Mouse (Mus musculus) gastrocnemius, postnatal 14 days (tissue): ENCODE measurements at regions not wholly inside any gene's neighbourhood (a gene's known extent, or its start where the extent isn't known, plus 50 kb on each side); places are given as distances from the start of the nearest gene placed in this dataset.
"Not testable (repeated sequence)": the region's sequence is repeated elsewhere in the genome, so short reads cannot be mapped to it uniquely, and the experiment has no call there.

Experiments
- DNase-seq: peaks from one replicate; pipeline ENCODE4 v3.0.0; 2021; ENCODE audit warnings: mixed read lengths
- intact Hi-C: fragments of 180-260 bp; cut with DNase I; formaldehyde crosslinking; loops from one replicate; pipeline ENCODE4 v1.15.1; 2025; ENCODE audit warnings: low total_unique reads

- intact Hi-C loops: no loop called here
- no peak for DNase-seq
Observed at GRCm38 (mm10) chr16:29886755-29887154, 177.4 kb upstream of the Hes1 start.

- intact Hi-C loops: no loop called here
- no peak for DNase-seq
Observed at GRCm38 (mm10) chr16:29889346-29889745, 174.8 kb upstream of the Hes1 start.

DNA sequence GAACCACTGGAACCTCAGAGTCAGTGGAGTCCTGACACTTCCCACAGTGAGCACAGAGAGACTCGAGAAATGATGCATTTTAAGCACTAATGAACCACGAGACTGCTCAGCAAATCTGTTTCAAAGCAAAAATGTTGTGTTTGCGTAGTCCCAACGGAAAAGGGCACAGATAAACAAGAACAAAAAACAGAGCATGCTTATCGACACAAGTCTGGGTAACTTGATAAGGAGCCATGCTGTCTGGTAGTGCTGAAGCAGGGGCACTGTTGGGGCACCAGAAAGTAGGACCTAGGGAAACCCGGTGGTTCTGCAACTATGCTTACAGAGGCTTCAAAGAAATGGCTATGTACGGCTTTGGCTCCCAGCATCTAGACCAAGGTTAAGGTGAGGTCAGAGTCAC, 172.7 kb upstream of the Hes1 start:
- no peak for DNase-seq
- intact Hi-C loops: no loop called here

- intact Hi-C loops: no loop called here
- DNase-seq: peak; percentile 28
Observed at GRCm38 (mm10) chr16:29893871-29894828, 170.0 kb upstream of the Hes1 start.

DNA sequence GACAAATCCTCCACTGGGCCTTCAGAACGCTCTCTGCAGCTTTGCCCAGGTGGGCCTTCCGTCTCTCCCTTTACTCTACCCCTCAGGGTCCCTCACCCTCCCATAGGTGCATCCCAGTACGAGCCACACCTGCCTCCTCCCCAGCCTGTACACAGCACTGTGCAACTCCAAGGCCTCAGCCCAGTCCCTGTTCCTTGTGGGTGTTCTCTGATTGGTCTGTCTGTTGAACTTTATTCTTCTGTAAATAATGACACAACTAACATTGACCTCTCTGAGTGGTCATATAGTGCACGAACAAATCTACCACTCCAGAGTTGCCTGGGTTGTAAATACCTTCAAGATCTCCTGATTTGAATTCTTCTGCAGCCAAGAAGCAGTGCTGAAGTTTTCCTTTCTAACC, 167.8 kb upstream of the Hes1 start:
- no peak for DNase-seq
- intact Hi-C loops: no loop called here

DNA sequence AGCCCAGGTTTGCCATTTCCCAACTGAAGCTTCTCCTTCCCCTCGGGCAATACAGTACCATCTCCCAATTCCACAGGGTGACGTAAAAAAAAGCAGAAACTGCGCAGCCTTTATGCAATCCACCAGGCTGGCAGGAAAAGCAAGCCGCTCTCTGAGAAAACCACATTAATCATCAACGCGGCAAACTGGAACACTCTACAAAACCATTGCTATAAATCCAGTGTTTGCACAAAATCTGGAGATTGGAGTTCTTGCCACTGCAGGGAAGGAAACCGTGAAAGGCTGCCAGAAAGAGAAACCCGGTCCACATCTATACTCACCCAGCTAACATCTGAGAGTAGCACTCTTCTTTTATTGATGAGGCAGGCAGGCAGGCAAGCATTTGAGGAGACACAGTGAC, 160.7 kb upstream of the Hes1 start:
- intact Hi-C loops: loop anchor here (5.0 kb wide), 1 partner anchor 34 kb away; no protein-coding TSS in a partner anchor

GRCm38 (mm10) chr16:29904183-29904775, 159.9 kb upstream of the Hes1 start:
- intact Hi-C loops: loop anchor here (5.0 kb wide), 1 partner anchor 33 kb away; no protein-coding TSS in a partner anchor

More for the DNA sequence above, 160.7 kb upstream of the Hes1 start:
- DNase-seq: no peak

GRCm38 (mm10) chr16:29907331-29907730, 156.9 kb upstream of the Hes1 start:
- no peak for DNase-seq
- intact Hi-C loops: no loop called here

More at GRCm38 (mm10) chr16:29904183-29904775, 159.9 kb upstream of the Hes1 start:
- DNase-seq: no peak

- no peak for DNase-seq
- intact Hi-C loops: no loop called here
Observed at GRCm38 (mm10) chr16:29908031-29908430, 156.2 kb upstream of the Hes1 start.

GRCm38 (mm10) chr16:29909923-29910465, 154.2 kb upstream of the Hes1 start:
- intact Hi-C loops: no loop called here
- no peak for DNase-seq

DNA sequence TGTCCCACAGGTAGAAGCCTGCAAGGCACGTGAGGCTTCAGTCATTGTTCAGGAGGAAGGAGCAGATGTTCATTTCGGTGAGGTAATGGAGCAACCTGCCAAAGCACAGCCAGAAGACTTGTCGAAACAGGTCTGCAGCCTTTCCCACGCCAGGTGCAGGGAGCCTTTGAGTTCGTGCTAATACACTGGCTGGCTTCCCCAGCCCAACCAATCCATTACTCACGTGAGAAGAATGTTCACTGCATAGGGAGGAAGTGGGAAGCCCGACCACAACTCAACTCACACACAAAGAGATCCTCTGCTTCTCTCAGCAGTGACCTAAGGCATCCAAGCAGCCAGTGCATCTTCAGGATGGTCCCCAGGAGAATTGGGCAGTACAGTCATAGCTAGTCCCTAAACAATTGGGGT, 153.0 kb upstream of the Hes1 start:
- intact Hi-C loops: no loop called here
- DNase-seq: no peak

GRCm38 (mm10) chr16:29913357-29914010, 150.7 kb upstream of the Hes1 start:
- intact Hi-C loops: loop anchor here (2.0 kb wide), 1 partner anchor 21 kb away; no protein-coding TSS in a partner anchor
- DNase-seq: no peak

GRCm38 (mm10) chr16:29915346-29915745, 148.8 kb upstream of the Hes1 start:
- peak; percentile 92 for DNase-seq
- intact Hi-C loops: loop anchor here (2.0 kb wide), 1 partner anchor 19 kb away; no protein-coding TSS in a partner anchor

DNA sequence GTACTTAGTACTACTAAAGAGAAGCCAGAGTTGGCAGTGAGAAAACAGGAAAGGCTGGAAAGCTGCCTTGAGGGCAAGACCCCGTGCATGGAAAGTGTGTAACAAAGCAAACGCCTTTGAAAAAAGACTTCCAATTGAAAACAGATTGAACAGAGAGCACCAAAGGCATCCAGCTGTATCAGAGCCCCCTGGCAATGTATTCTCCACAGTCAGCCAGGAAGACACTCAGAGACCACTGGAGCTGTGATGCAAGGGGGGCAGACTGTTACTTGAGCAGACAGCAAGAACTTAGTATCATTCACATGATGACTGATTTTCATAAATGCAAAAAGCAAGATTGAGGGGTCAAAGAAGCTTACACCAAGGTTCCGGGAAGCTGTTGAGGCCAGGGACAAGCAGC, 146.2 kb upstream of the Hes1 start:
- intact Hi-C loops: no loop called here
- DNase-seq: no peak

DNA sequence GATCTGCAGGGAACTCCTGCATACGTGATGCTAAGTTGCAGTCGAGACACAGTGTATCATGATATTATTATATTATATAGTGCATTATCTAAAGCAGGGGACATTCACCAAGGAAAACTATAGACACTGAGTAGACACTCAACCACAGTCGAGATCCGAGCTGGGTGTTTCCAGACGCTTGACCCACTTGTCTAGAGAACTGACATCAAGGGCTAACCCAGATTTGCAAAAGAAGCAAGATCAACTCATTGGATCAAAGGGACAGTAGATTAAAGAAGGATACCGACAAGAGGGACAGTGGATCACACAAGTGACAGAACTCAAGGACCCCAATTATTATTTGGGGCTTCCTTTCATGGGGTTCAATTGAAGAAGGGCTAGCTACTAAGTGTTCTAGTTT, 145.8 kb upstream of the Hes1 start:
- DNase-seq: no peak
- intact Hi-C loops: no loop called here

- DNase-seq: no peak
- intact Hi-C loops: no loop called here
Observed at GRCm38 (mm10) chr16:29920940-29921339, 143.2 kb upstream of the Hes1 start.

DNA sequence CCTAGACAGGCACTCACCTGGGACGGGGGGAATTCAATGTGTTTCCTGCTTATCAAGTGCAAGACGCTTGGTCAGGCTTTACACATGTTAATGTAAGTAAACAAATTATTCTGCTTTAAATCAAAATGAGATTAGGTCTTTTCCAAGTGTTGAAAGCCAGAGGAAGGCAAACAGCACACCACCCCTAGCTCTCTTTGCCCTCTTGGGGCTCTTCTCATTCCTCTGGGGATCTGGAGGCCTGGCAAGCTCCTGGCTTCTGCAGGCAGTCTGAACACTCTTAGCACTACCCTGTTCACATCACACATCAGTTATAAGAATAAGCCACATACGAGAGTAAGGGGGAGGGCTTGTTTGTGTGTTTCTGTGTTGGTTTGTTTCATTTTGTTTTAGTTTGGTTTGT, 142.8 kb upstream of the Hes1 start:
- intact Hi-C loops: no loop called here
- no peak for DNase-seq

DNA sequence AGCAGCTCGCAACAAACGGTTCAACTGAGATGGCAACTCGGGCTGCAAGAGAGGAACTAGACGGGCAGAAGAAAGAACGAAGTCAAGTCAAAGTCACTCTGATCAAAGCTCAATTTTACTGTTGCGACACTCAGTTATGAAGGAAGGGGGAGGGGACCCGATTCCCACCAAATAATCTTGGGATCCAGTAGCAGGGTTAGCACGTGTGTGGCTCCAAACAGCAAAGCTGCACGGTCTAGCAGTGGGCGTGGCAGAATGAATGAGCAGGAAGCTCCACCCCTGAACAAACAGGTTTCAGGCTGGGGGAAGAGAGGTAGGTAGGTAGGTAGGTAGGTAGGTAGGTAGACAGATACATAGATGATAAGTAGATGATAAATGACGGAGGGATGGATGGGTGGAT, 136.9 kb upstream of the Hes1 start:
- DNase-seq, intact Hi-C loops: not testable (repeated sequence)

DNA sequence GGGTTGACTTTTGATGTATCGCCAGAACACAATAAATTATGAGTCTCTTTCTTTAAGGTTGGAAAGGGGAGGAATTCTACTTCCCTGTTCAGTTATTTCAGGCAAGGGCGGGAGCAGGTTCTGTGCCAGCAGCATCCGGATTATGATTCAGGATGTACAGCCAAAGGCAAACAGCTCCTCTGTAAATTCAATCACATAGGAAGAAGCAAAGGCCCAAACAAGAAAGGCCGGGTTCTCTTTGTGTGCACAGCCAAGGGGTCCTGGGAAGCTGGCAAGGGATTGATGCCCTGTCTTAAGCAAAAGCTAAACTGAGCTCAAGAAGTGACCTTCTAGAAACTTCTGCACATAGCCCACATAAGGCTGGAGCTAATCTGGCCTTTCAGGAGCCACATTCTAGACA, 135.9 kb upstream of the Hes1 start:
- intact Hi-C loops: no loop called here
- DNase-seq: no peak
